Mouse (Mus musculus): Measurements from ENCODE around the gene Gm18596. TPM values are rescaled to one million over a fixed set of nuclear protein-coding genes. Genes with fewer than 3 reads are reported as not detected.
"Not testable (repeated sequence)": the region's sequence is repeated elsewhere in the genome, so short reads cannot be mapped to it uniquely, and the experiment has no call there.

Gene Gm18596
- polyA plus RNA-seq, 1 experiment from 2014 or later: not detected

DNA sequence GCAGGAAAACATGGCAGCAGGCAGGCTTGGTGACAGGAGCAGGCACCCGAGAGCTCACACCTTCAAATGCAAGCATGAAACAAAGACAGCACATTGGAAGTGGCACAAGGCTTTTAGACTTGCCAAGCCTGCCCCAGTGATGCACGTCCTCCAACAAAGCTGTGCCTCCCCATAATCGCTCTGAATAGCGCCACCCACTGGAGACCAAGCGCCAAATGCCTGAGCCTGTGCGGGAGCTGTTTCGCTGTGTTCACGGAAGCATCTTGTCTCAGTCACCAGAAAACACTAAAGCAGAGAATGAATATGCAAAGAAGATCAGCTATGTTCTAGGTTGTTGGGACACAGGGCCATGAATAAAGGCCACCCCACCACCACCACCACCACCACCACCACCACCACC, 17.6 kb downstream of the Gm18596 start:
- Histone ChIP-seq H3K9me3 (ENCODE audit: control insufficient read depth, low read length) (no peaks in the 10 kb centered on the region), H3K4me1 (ENCODE audit: control insufficient read depth, insufficient read depth, low read depth, low read length) (no peaks in the 10 kb centered on the region), H3K4me2 (ENCODE audit: low read length) (no peak overlapping the region), H3K27me3 (replicated peaks; ENCODE audit: control insufficient read depth, insufficient read depth, low read length) (no peaks in the 10 kb centered on the region; the same call in 1 of the 2 replicates), H3K36me3 (ENCODE audit: control insufficient read depth, insufficient read depth, low read length) (no peaks in the 10 kb centered on the region), H3K4me3 (ENCODE audit: low read length) (no peak overlapping the region), H3K9ac (ENCODE audit: low read depth, low read length) (no peak overlapping the region), H3K27ac (ENCODE audit: low read depth, low read length) (no peak overlapping the region)
- WGBS: 77% methylated on average over 8 of the region's 8 CpGs
- ATAC-seq: no peak

- not testable (repeated sequence) for H3K27me3 ChIP-seq (replicated peaks; ENCODE audit: control insufficient read depth, insufficient read depth, low read length); H3K9me3 ChIP-seq (ENCODE audit: control insufficient read depth, low read length); H3K4me2 ChIP-seq (ENCODE audit: low read length); ATAC-seq; H3K4me1 ChIP-seq (ENCODE audit: control insufficient read depth, insufficient read depth, low read depth, low read length); H3K36me3 ChIP-seq (ENCODE audit: control insufficient read depth, insufficient read depth, low read length); H3K9ac ChIP-seq (ENCODE audit: low read depth, low read length); H3K4me3 ChIP-seq (ENCODE audit: low read length); H3K27ac ChIP-seq (ENCODE audit: low read depth, low read length)
- WGBS: 100% methylated on average over 1 of the region's 1 CpGs
These were observed 22.1 kb downstream of the Gm18596 start, which contains the start of gene Krtap12-1 for GRCm38 (mm10) chr10:77720299-77720698. Gene Krtap12-1 (plus strand): TSS chr10:77720599.

DNA sequence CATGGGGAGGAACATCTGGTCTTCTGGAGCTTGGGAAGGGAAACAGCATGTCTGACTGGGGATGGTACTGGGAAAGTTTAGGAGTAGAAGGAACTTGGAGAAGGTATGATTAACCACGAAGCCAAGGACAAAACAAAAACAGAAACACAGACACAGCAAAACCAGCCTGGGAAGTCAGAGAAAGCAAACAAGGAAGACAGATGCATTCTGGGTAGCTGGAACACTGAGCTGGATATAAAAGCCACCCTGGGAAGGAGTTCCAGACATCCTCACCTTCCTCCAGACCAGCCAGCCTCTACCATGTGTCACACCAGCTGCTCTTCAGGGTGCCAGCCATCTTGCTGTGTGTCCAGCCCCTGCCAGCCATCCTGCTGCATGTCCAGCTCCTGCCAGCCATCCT, 26.9 kb downstream of the Gm18596 start, which contains the start of gene Gm10142:
Gene Gm10142, plus strand, starts transcription at position 301 of the 400 bp plus-strand sequence.
- no peak within 1 kb of the TSS for H3K4me2 ChIP-seq (ENCODE audit: low read length)
- no peak within 1 kb of the TSS for H3K27ac ChIP-seq (ENCODE audit: low read depth, low read length)
- no peaks in the 10 kb centered on the region for H3K4me1 ChIP-seq (ENCODE audit: control insufficient read depth, insufficient read depth, low read depth, low read length)
- no peaks in the 10 kb centered on the region for H3K27me3 ChIP-seq (replicated peaks; ENCODE audit: control insufficient read depth, insufficient read depth, low read length)
- H3K9ac ChIP-seq (ENCODE audit: low read depth, low read length): no peak within 1 kb of the TSS
- no peaks in the 10 kb centered on the region for H3K36me3 ChIP-seq (ENCODE audit: control insufficient read depth, insufficient read depth, low read length)
- 77% methylated on average over 1 of the region's 1 CpGs for WGBS
- no peak within 1 kb of the TSS for H3K4me3 ChIP-seq (ENCODE audit: low read length)
- ATAC-seq: no peak
- H3K9me3 ChIP-seq (ENCODE audit: control insufficient read depth, low read length): 0 out of 2 replicates have a peak, but pooled peaks cover 2% of the 10 kb centered on the region

- no peak for ATAC-seq
- 73% methylated on average over 4 of the region's 4 CpGs for WGBS
- H3K27ac ChIP-seq (ENCODE audit: low read depth, low read length): no peak overlapping the region
- H3K4me3 ChIP-seq (ENCODE audit: low read length): no peak overlapping the region
- no peak overlapping the region for H3K4me2 ChIP-seq (ENCODE audit: low read length)
- 0 out of 2 replicates have a peak, but pooled peaks cover 2% of the 10 kb centered on the region for H3K9me3 ChIP-seq (ENCODE audit: control insufficient read depth, low read length)
- no peaks in the 10 kb centered on the region for H3K27me3 ChIP-seq (replicated peaks; ENCODE audit: control insufficient read depth, insufficient read depth, low read length)
- H3K9ac ChIP-seq (ENCODE audit: low read depth, low read length): no peak overlapping the region
- no peaks in the 10 kb centered on the region for H3K4me1 ChIP-seq (ENCODE audit: control insufficient read depth, insufficient read depth, low read depth, low read length)
- no peaks in the 10 kb centered on the region for H3K36me3 ChIP-seq (ENCODE audit: control insufficient read depth, insufficient read depth, low read length)
These were observed 28.7 kb downstream of the Gm18596 start for GRCm38 (mm10) chr10:77713734-77714133.

- not testable (repeated sequence) for H3K36me3 ChIP-seq (ENCODE audit: control insufficient read depth, insufficient read depth, low read length); ATAC-seq; H3K4me2 ChIP-seq (ENCODE audit: low read length); H3K9ac ChIP-seq (ENCODE audit: low read depth, low read length); H3K9me3 ChIP-seq (ENCODE audit: control insufficient read depth, low read length); H3K27ac ChIP-seq (ENCODE audit: low read depth, low read length); H3K4me3 ChIP-seq (ENCODE audit: low read length); H3K27me3 ChIP-seq (replicated peaks; ENCODE audit: control insufficient read depth, insufficient read depth, low read length); H3K4me1 ChIP-seq (ENCODE audit: control insufficient read depth, insufficient read depth, low read depth, low read length)
These were observed 31.3 kb downstream of the Gm18596 start, which contains the start of gene Gm10024 for GRCm38 (mm10) chr10:77711157-77711556. Gene Gm10024 (plus strand): TSS chr10:77711457.

GRCm38 (mm10) chr10:77709831-77710230, 32.6 kb downstream of the Gm18596 start:
- H3K9ac ChIP-seq (ENCODE audit: low read depth, low read length): no peak overlapping the region
- no peaks in the 10 kb centered on the region for H3K4me1 ChIP-seq (ENCODE audit: control insufficient read depth, insufficient read depth, low read depth, low read length)
- 89% methylated on average over 3 of the region's 3 CpGs for WGBS
- no peaks in the 10 kb centered on the region for H3K27me3 ChIP-seq (replicated peaks; ENCODE audit: control insufficient read depth, insufficient read depth, low read length)
- no peak for ATAC-seq
- no peak overlapping the region for H3K4me2 ChIP-seq (ENCODE audit: low read length)
- H3K36me3 ChIP-seq (ENCODE audit: control insufficient read depth, insufficient read depth, low read length): no peaks in the 10 kb centered on the region
- H3K9me3 ChIP-seq (ENCODE audit: control insufficient read depth, low read length): 0 out of 2 replicates have a peak, but pooled peaks cover 5% of the 10 kb centered on the region
- H3K4me3 ChIP-seq (ENCODE audit: low read length): no peak overlapping the region
- H3K27ac ChIP-seq (ENCODE audit: low read depth, low read length): no peak overlapping the region

DNA sequence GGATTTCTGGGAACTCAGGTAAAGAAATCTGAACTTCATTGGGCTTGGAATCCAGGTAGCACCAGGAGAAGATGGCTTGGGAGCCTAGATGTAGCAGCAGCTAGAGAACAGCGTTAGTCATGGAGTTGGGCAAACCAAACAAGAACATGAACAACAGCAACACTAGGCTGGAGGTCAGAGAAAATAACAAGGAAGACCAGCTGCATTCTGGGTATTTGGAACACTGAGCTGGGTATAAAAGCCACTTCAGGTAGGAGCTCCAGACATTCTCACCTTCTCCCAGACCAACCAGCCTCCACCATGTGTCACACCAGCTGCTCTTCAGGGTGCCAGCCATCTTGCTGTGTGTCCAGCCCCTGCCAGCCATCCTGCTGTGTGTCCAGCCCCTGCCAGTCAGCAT, 36.1 kb downstream of the Gm18596 start, which contains the start of gene Gm10272:
Gene Gm10272, plus strand, starts transcription at position 301 of the 400 bp plus-strand sequence.
- no peak within 1 kb of the TSS for H3K4me2 ChIP-seq (ENCODE audit: low read length)
- no peaks in the 10 kb centered on the region for H3K27me3 ChIP-seq (replicated peaks; ENCODE audit: control insufficient read depth, insufficient read depth, low read length)
- H3K9ac ChIP-seq (ENCODE audit: low read depth, low read length): no peak within 1 kb of the TSS
- H3K36me3 ChIP-seq (ENCODE audit: control insufficient read depth, insufficient read depth, low read length): no peaks in the 10 kb centered on the region
- no peaks in the 10 kb centered on the region for H3K4me1 ChIP-seq (ENCODE audit: control insufficient read depth, insufficient read depth, low read depth, low read length)
- no peak within 1 kb of the TSS for H3K4me3 ChIP-seq (ENCODE audit: low read length)
- ATAC-seq: no peak
- 93% methylated on average over 1 of the region's 1 CpGs for WGBS
- H3K9me3 ChIP-seq (ENCODE audit: control insufficient read depth, low read length): peaks cover 9% of the 10 kb centered on the region; the same call in 1 of the 2 replicates
- no peak within 1 kb of the TSS for H3K27ac ChIP-seq (ENCODE audit: low read depth, low read length)

GRCm38 (mm10) chr10:77697133-77697532, 45.3 kb downstream of the Gm18596 start, which contains the start of gene Gm9508:
Gene Gm9508 (minus strand): TSS chr10:77697233.
- WGBS: 33% methylated on average over 4 of the region's 4 CpGs
- no peaks in the 10 kb centered on the region for H3K4me1 ChIP-seq (ENCODE audit: control insufficient read depth, insufficient read depth, low read depth, low read length)

More at GRCm38 (mm10) chr10:77697133-77697532, 45.3 kb downstream of the Gm18596 start, which contains the start of gene Gm9508:
- Histone ChIP-seq H3K27ac (ENCODE audit: low read depth, low read length) (no peak within 1 kb of the TSS), H3K4me2 (ENCODE audit: low read length) (no peak within 1 kb of the TSS), H3K27me3 (replicated peaks; ENCODE audit: control insufficient read depth, insufficient read depth, low read length) (no peaks in the 10 kb centered on the region), H3K9me3 (ENCODE audit: control insufficient read depth, low read length) (peaks cover 2% of the 10 kb centered on the region; the same call in 1 of the 2 replicates), H3K9ac (ENCODE audit: low read depth, low read length) (no peak within 1 kb of the TSS), H3K4me3 (ENCODE audit: low read length) (no peak within 1 kb of the TSS), H3K36me3 (ENCODE audit: control insufficient read depth, insufficient read depth, low read length) (no peaks in the 10 kb centered on the region)
- no peak for ATAC-seq

All from hindbrain, embryonic 16.5 days (tissue).